Mouse (Mus musculus) megakaryocyte, embryonic 14.5 days (primary cell): ENCODE measurements around the gene Fbp2.

Source experiments
- FLI1 ChIP-seq: IDR thresholded peaks from 2 replicates; pipeline ENCODE4 v1.6.1; 2012; ENCODE audit warnings: low read length, inconsistent platforms, mixed read lengths
- GATA1 ChIP-seq: IDR thresholded peaks from 3 replicates; pipeline ENCODE4 v1.6.1; 2012; ENCODE audit warnings: mixed read lengths, low read length, inconsistent platforms, borderline replicate concordance

DNA sequence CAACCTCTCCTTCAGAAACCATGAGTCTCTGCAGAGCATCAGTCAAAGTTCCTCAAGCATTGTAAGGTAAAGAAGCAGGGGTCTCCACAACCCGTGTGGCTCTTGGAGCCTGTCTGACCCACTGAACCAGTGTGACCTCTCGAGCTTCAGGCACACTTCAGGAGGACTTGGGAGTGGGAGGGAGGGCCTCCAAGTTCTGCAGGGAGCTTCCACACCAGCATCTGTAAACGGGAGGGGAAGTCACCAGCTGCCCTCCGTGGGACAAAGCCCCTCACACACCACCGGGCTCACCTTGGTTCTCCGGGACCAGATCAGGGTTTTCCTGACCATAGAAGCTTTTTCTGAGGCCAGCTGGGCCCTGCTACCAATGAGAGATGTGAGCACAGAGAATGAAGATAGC is 21.2 kb upstream of the Fbp2 start:
- TF ChIP-seq GATA1, result no peak
- TF ChIP-seq FLI1, result no peak
